Mouse (Mus musculus) MEL (cell line): Measurements from ENCODE around the gene Arhgef3.

ENCODE experiments used
- EP300 ChIP-seq, 2 experiments: IDR thresholded peaks; 2 replicates each; pipeline ENCODE4 v1.6.1; 2011; ENCODE audit warnings: improper control_type of control experiment in 2 of 2, low read length in 2 of 2, low read depth in 1 of 2, mild to moderate bottlenecking in 1 of 2
- GATA1 ChIP-seq: IDR thresholded peaks from 2 replicates; pipeline ENCODE4 v1.6.1; 2011; ENCODE audit warnings: low read depth, low read length, improper control_type of control experiment

- TF ChIP-seq GATA1 (no peak), EP300 (IDR thresholded peaks at IDR 0.05; ENCODE audit: low read depth in 1 of 2, low read length in 2 of 2) (no peak)
These were observed 232.5 kb downstream of the Arhgef3 start for GRCm38 (mm10) chr14:27347224-27347623.
